Comparison of ENCODE assay signal across 14 mouse cellular contexts in the genomic region with DNA sequence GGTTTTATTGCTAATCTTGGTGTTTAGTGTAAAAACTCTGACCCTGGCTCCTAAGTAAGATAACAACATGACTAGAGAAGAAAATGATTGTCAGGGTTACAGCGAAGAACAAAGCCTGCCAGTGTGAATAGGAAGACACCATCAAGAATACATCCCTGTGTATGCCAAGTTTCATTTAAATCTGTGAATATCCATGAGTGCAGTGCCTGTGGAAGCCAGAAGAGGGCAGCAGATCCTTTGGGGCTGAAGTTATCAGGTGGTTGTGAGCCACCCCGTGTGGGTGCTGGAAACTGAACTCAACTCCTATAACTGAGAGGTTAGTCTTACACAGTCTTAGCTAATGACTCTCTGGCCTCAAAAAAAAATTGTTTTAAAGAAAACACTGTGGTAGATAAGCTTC.
DNase-seq lines count a peak whose midpoint lies in the region; ATAC-seq and TF ChIP-seq lines count a peak whose summit lies in the region.
"Had no signal": no experiment of that assay in that cellular context is flagged by ENCODE, and none has a peak within 500 bp of the region (broad histone marks: within the 10 kb centered on the region; RNA-seq: fewer than 3 reads in every experiment).

No protein-coding gene starts in this region.

- TF ChIP-seq EP300 in heart, adult 2 months (IDR thresholded peaks at IDR 0.05; ENCODE audit: insufficient read depth, low read depth, low read length) = no peak

- H3K27ac ChIP-seq in heart, adult 2 months = no peak overlapping the region
- no peak overlapping the region for H3K27ac ChIP-seq in heart, embryonic 11.5 days (ENCODE audit: low read depth, low read length)
- H3K27ac ChIP-seq: embryonic facial prominence, embryonic 10.5 days; forebrain, embryonic 10.5 days; neural tube, embryonic 12.5 days had no signal

- WGBS in heart, adult 2 months = 83% methylated on average over 2 of the region's 2 CpGs
- WGBS in heart, embryonic 11.5 days (ENCODE audit: insufficient replicate concordance) = 77% methylated on average over 2 of the region's 2 CpGs
- 78% methylated on average over 2 of the region's 2 CpGs for WGBS in lung, adult 2 months

- TF ChIP-seq POLR2A in heart, adult 2 months (IDR thresholded peaks at IDR 0.05; ENCODE audit: insufficient read depth, low read depth, low read length) = no peak
- no peak for TF ChIP-seq POLR2A in lung, adult 2 months (IDR thresholded peaks at IDR 0.05; ENCODE audit: borderline replicate concordance, extremely low read depth, low read depth, low read length)

- TF ChIP-seq CTCF in heart, adult 2 months (IDR thresholded peaks at IDR 0.05) = peak; percentile 56
- peak; percentile 21; the same call in 1 of the 2 replicates for TF ChIP-seq CTCF in lung, adult 2 months (IDR thresholded peaks at IDR 0.05; ENCODE audit: insufficient read depth, low read length)
- TF ChIP-seq CTCF in E14TG2a.4 (conservative IDR thresholded peaks at IDR 0.05; ENCODE audit: low read length) = peak; percentile 60

- ATAC-seq in heart, embryonic 11.5 days (replicated peaks; ENCODE audit: insufficient number of reproducible peaks, low FRiP score, low TSS enrichment) = no peak

- no peak overlapping the region for H3K4me3 ChIP-seq in heart, adult 2 months
- no peak overlapping the region for H3K4me3 ChIP-seq in heart, embryonic 11.5 days (ENCODE audit: low read depth, low read length)
- no peak overlapping the region for H3K4me3 ChIP-seq in lung, adult 2 months (replicated peaks; ENCODE audit: extremely low read depth, low read depth, low read length)
- H3K4me3 ChIP-seq in E14TG2a.4 (replicated peaks; ENCODE audit: low read length) = no peak overlapping the region
- H3K4me3 ChIP-seq: embryonic facial prominence, embryonic 10.5 days; forebrain, embryonic 10.5 days; neural tube, embryonic 12.5 days had no signal

- H3K9ac ChIP-seq in heart, adult 2 months (ENCODE audit: low read depth, low read length) = no peak overlapping the region
- no peak overlapping the region for H3K9ac ChIP-seq in heart, embryonic 11.5 days (ENCODE audit: low read depth, low read length)
- H3K9ac ChIP-seq: neural tube, embryonic 12.5 days had no signal

- no peaks in the 10 kb centered on the region for H3K4me1 ChIP-seq in heart, adult 2 months (ENCODE audit: control insufficient read depth, insufficient read depth, low read length)
- H3K4me1 ChIP-seq in heart, embryonic 11.5 days (ENCODE audit: control insufficient read depth, insufficient read depth, low read length) = no peaks in the 10 kb centered on the region
- H3K4me1 ChIP-seq in lung, adult 2 months (ENCODE audit: control insufficient read depth, insufficient read depth, low read length) = no peaks in the 10 kb centered on the region
- peaks cover 5% of the 10 kb centered on the region for H3K4me1 ChIP-seq in E14TG2a.4 (replicated peaks; ENCODE audit: low read depth, low read length)
- H3K4me1 ChIP-seq: neural tube, embryonic 12.5 days had no signal

- no peak overlapping the region for H3K4me2 ChIP-seq in heart, embryonic 11.5 days
- H3K4me2 ChIP-seq: neural tube, embryonic 12.5 days had no signal

- 0 out of 2 replicates have a peak, but pooled peaks cover 2% of the 10 kb centered on the region for H3K9me3 ChIP-seq in heart, embryonic 11.5 days (replicated peaks; ENCODE audit: control insufficient read depth, low read length)
- H3K9me3 ChIP-seq in E14TG2a.4 (ENCODE audit: low read length) = peaks cover 10% of the 10 kb centered on the region
- H3K9me3 ChIP-seq: embryonic facial prominence, embryonic 10.5 days had no signal

- no peaks in the 10 kb centered on the region for H3K27me3 ChIP-seq in heart, adult 2 months (ENCODE audit: control insufficient read depth, insufficient read depth, low read length)
- H3K27me3 ChIP-seq in heart, embryonic 11.5 days (ENCODE audit: control insufficient read depth, insufficient read depth, low read length) = no peaks in the 10 kb centered on the region
- H3K27me3 ChIP-seq in E14TG2a.4 (ENCODE audit: insufficient read depth, low read length) = 0 out of 2 replicates have a peak, but pooled peaks cover 4% of the 10 kb centered on the region
- H3K27me3 ChIP-seq: neural tube, embryonic 12.5 days had no signal

- H3K36me3 ChIP-seq in heart, adult 2 months (ENCODE audit: control insufficient read depth, insufficient read depth, low read length) = no peaks in the 10 kb centered on the region
- H3K36me3 ChIP-seq in heart, embryonic 11.5 days (ENCODE audit: control insufficient read depth, insufficient read depth, low read length) = peaks cover 17% of the 10 kb centered on the region
- no peaks in the 10 kb centered on the region for H3K36me3 ChIP-seq in E14TG2a.4 (ENCODE audit: insufficient read depth, low read length)
- H3K36me3 ChIP-seq: embryonic facial prominence, embryonic 10.5 days; forebrain, embryonic 10.5 days; neural tube, embryonic 12.5 days had no signal

- DNase-seq in heart, adult 2 months = no peak
- no peak for DNase-seq in lung, adult 2 months
- DNase-seq in lung, postnatal 36 days = no peak
- DNase-seq in induced T-regulatory cell, adult 2 months (ENCODE audit: low read depth) = peak; percentile 43
- DNase-seq in urinary bladder, postnatal 10 days (ENCODE audit: low spot score) = no peak
- no peak for DNase-seq in left cerebral cortex, postnatal 36 days (ENCODE audit: low spot score in 2 of 2)
- DNase-seq: cerebellum, adult 9-10 months; lung, postnatal 10 days; midbrain, embryonic 14.5 days had no signal

- H3K79me2 ChIP-seq in heart, adult 2 months (replicated peaks; ENCODE audit: control insufficient read depth, insufficient read depth, low read length) = no peaks in the 10 kb centered on the region

- intact Hi-C loops in heart, adult 2 months (cut with DNase I) = no loop called here
- intact Hi-C loops in left cerebral cortex, postnatal 36 days (cut with DNase I) = no loop called here
